Mouse (Mus musculus): ENCODE data around the gene Nit1. TPM values are rescaled to one million over a fixed set of nuclear protein-coding genes. Genes with fewer than 3 reads are reported as not detected.
"Not testable (repeated sequence)": the region's sequence is repeated elsewhere in the genome, so short reads cannot be mapped to it uniquely, and the experiment has no call there.

The Nit1 gene
- polyA plus RNA-seq, 1 experiment from 2014 or later: 43.5 TPM

DNA sequence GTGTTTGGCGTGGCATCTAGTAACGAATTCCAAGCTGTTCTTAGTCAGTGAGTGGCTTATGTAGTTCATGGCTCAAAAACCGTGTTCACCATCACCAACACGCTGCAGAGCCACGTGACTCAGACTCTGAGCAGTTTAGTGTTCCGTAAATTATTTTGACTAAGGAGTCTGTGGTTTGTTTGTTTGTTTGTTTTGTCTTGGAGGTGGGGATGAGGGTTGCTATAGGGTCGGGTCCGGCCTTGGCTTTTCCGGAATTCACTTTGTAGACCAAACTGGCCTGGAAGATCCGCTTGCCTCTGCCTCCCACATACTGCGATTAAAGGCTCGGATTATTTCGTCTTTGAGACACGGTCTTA, 627 bp upstream of the Nit1 start:
- peaks cover 22% of the 10 kb centered on the region for H3K4me1 ChIP-seq
- no peak; the same call in 1 of the 2 replicates for ATAC-seq (ENCODE audit: low FRiP score, low read depth)
- 1% methylated on average over 14 of the region's 14 CpGs for WGBS

DNA sequence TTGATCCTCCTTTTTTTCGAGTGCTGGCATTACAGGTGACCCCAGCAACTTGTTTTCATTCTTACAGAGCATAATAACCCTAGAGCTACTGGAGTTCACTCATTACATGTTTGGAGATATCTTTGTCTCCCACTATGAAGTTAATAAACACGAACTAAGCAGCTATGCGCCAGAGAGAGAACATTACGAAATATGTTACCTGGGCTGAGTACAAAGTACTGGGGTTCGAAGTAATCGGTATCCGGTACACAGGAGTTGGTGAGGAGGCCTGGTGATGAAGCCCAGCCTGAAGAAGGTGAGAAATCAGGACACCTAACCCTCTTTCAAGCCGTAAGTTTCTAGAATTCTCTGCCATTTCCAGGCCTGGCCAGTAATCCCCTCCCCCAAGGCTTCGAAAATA, 731 bp downstream of the Nit1 start:
- Histone ChIP-seq H3K4me2 (replicated peaks) (peak overlapping the region; percentile 86), H3K4me3 (peak overlapping the region; percentile 73), H3K9ac (peak overlapping the region; percentile 84), H3K27ac (no peak overlapping the region), H3K36me3 (peaks cover 46% of the 10 kb centered on the region), H3K9me3 (peaks cover 7% of the 10 kb centered on the region), H3K27me3 (no peaks in the 10 kb centered on the region), H3K4me1 (peaks cover 22% of the 10 kb centered on the region)
- ATAC-seq (ENCODE audit: low FRiP score, low read depth): no peak
- 73% methylated on average over 9 of the region's 9 CpGs for WGBS

More for the DNA sequence above, 627 bp upstream of the Nit1 start:
- H3K27me3 ChIP-seq: no peaks in the 10 kb centered on the region
- H3K4me3 ChIP-seq: peak overlapping the region; percentile 73
- peak overlapping the region; percentile 28; the same call in 1 of the 2 replicates for H3K27ac ChIP-seq
- peak overlapping the region; percentile 84 for H3K9ac ChIP-seq
- peaks cover 7% of the 10 kb centered on the region for H3K9me3 ChIP-seq
- H3K4me2 ChIP-seq (replicated peaks): peak overlapping the region; percentile 86
- peaks cover 33% of the 10 kb centered on the region for H3K36me3 ChIP-seq

DNA sequence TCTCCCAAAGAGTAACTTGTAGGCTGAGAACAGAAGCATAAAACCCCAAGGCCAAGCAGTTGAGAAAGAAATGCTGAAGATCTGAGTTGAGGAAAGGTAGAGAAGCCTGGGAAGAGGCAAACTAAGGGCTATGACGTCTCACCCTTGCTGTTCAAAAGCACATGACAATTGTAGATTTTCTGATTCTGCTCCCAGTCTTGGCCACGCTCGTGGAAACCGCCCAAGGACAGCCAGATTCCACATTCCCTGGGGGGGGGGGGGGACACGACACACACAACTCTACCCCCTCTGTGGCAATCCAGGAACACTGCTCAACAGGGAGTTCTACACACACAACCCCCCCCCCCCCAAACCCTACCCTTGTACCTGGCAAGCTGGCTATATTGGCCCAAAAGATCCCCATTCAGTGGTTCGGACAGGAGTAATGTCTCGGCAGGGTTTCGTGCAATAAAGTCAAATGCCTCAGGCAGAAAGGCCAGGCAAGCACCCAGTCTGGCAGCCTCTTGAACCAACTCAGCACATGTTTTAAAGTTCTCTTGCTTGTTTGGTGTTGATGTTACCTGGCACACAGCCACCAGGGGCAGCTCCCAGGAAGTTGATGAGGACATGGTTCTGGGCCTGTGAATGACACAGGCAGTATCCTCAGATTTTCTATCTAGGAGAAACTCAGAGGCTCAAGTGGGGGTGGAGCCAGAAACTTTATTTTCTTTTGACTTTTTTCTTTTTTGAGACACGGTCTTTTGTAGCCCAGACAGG, 1.3 kb downstream of the Nit1 start:
- 73% methylated on average over 9 of the region's 9 CpGs for WGBS
- Histone ChIP-seq H3K4me1 (peaks cover 22% of the 10 kb centered on the region), H3K27me3 (no peaks in the 10 kb centered on the region), H3K4me2 (replicated peaks) (peak overlapping the region; percentile 86), H3K9me3 (peaks cover 7% of the 10 kb centered on the region), H3K4me3 (no peak overlapping the region), H3K36me3 (peaks cover 51% of the 10 kb centered on the region), H3K9ac (no peak overlapping the region), H3K27ac (no peak overlapping the region)
- no peak for ATAC-seq (ENCODE audit: low FRiP score, low read depth)

DNA sequence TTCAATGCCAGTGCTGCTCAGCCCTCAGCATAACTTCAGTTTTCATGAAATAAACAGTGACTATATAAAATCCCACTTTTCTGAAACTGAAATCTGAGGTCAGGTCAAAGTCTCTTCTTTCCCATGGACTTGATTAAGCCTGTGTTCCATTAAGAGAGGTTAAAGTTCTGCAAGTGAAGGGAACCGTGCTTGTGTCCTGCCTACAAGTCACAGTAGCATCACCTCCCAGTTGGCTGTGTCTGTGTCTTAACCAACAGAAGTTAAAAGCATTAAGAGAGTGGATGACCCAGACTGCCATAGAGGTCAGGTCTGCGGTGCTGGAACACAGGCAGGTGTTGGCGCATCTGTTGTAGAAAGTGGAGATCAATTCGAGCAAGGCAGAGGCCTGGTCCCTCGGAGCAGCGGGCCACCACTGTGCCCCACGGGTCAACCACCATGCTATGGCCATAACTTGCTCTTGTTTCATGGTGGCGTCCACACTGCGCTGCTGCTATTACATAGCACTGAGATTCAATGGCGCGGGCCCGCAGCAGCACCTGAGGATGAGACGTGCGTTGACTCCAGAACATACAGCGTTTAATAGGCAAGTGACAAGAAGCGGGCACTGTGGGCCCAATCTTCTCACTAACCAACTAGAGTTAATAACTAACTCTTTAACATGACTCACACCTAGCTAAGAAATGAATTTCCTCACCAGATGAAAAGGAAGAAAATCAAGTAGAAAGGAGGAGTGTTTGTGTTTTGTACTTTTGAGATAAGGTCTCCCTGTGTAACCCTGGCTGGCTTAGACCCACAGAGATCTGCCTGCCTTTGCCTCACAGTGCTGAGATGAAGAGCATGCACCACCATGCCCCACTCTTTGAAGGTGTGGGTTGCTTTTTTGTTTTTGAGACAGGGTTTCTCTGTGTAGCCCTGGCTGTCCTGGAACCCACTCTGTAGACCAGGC, 2.9 kb downstream of the Nit1 start:
- Histone ChIP-seq H3K9me3 (peaks cover 7% of the 10 kb centered on the region), H3K4me1 (peaks cover 22% of the 10 kb centered on the region), H3K27me3 (no peaks in the 10 kb centered on the region), H3K9ac (no peak overlapping the region), H3K4me2 (replicated peaks) (no peak overlapping the region), H3K4me3 (no peak overlapping the region), H3K36me3 (peaks cover 60% of the 10 kb centered on the region), H3K27ac (no peak overlapping the region)
- ATAC-seq (ENCODE audit: low FRiP score, low read depth): no peak
- 94% methylated on average over 16 of the region's 16 CpGs for WGBS

DNA sequence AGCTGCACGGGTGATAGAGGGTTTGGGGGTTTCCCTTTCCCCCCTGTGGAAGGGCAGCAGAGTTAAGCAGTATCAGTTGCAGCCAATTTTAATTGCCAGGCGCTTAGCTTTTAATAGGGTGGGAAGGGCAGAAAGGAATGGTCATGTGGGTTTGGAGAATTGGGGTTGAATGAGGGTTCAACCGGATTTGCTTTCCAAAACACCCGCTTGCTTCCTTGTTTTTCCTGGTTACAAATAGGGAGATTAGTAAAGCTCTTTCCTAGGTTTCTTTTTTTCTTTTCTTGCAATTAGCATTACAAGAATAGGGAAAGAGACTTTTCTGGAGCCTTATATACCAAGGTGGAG, 15.3 kb downstream of the Nit1 start:
- Histone ChIP-seq H3K4me1 (peaks cover 45% of the 10 kb centered on the region), H3K9me3 (no peaks in the 10 kb centered on the region), H3K27me3 (no peaks in the 10 kb centered on the region), H3K9ac (peak overlapping the region; percentile 94), H3K4me2 (replicated peaks) (peak overlapping the region; percentile 77), H3K27ac (peak overlapping the region; percentile 99), H3K4me3 (peak overlapping the region; percentile 79), H3K36me3 (peaks cover 21% of the 10 kb centered on the region)
- no peak for ATAC-seq (ENCODE audit: low FRiP score, low read depth)
- 0% methylated on average over 4 of the region's 4 CpGs for WGBS

DNA sequence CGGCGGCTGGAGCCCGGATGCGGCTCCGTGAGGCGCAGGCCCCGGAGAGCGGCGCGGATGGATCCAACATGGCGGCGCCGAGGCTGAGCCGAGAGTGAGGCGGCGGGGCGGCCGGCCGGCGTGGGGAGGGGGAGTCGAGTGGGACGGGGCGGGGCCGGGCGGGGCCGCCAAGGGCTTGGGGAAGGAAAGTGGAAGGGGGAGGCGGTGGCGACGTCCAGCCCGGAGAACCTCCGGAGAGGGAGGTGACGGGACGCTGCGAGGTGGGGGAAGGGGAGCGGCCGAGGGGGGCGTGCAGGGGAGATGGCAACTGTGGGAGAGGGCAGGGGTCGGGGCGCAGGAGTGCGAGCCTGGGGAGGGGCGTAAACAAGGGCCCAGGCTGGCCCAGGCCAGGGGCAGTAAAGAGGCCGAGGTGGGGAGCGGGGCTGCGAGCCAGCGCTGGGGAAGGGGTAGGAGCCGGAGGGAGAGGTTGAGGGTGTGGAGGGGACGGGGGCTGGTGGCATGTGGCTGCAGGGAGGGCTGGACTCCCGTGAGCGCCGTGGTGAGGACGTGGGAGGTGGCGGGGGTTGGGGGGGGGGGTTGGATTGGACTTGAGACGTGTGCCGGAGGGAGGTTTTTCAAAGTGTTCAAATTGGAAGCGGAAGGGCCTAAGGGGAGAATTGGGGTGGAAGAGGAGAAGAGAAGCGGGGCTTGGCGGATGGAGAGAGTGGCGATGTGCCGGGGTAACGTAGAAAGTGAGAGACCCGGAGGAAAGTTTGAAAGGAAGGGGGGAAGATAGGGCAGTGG, 15.8 kb downstream of the Nit1 start:
- peaks cover 20% of the 10 kb centered on the region for H3K36me3 ChIP-seq
- H3K27me3 ChIP-seq: no peaks in the 10 kb centered on the region
- peak overlapping the region; percentile 77 for H3K4me2 ChIP-seq (replicated peaks)
- peak overlapping the region; percentile 99 for H3K27ac ChIP-seq
- peak; percentile 92 for ATAC-seq (ENCODE audit: low FRiP score, low read depth)
- WGBS: under 1% methylated on average over 34 of the region's 61 CpGs
- peaks cover 45% of the 10 kb centered on the region for H3K4me1 ChIP-seq
- H3K4me3 ChIP-seq: peak overlapping the region; percentile 79
- no peaks in the 10 kb centered on the region for H3K9me3 ChIP-seq
- peak overlapping the region; percentile 94 for H3K9ac ChIP-seq

DNA sequence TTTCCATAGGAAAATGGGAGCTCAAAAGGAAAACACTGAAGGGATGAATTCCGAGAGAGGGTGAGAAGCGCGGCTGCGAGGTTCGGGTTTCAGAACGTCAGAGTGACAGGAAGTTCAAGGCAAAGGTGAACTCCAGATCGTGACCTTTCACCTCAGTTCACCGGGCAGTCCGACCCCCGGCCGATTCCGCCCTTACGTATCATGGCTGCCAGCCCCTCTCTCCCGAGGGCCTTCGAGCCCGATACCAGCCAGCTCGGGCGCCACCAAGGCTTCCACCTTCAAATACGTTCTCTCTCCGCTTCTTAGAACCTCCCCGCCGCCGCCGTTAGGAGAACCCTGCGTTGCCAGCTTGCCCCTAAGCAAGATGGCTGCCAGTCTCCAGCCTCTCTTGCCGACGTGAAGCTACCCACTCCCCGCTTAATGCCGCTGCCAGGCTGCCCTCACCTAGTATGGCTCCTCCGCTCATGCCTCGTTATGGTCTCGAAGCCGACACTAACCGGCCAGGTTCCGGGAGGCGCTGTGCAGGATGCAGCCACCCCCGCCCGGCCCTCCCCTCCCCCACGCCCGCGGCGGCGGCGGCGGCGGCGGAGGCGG, 16.5 kb downstream of the Nit1 start, which contains the start of gene Dedd:
Dedd (plus strand) TSS at position 307 of the 594 bp plus-strand sequence.
- under 1% methylated on average over 48 of the region's 48 CpGs for WGBS
- Histone ChIP-seq H3K9ac (peak within 1 kb of the TSS; percentile 94), H3K36me3 (peaks cover 15% of the 10 kb centered on the region), H3K4me3 (peak within 1 kb of the TSS; percentile 79), H3K4me1 (peaks cover 45% of the 10 kb centered on the region), H3K4me2 (replicated peaks) (peak within 1 kb of the TSS; percentile 77), H3K9me3 (no peaks in the 10 kb centered on the region), H3K27ac (peak within 1 kb of the TSS; percentile 99), H3K27me3 (no peaks in the 10 kb centered on the region)
- ATAC-seq (ENCODE audit: low FRiP score, low read depth): peak; percentile 93

DNA sequence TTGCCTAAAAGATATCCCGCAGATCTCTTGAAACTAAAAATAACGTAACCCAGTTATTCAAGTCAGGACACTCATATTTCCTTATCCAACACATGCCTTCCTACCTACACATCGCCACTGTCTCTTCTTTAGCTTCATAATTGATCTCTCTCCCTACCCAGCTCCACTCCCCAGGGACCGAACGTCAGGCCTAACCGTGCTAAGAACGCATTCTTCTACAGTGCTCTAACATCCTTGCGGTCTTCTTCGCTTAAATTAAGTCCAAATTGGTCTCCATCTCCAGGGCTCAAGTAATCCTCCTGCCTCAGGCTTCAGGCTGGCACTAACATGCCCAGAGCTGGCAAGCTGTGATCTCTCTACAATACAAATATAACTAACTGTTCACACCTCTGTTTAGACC, 17.2 kb downstream of the Nit1 start:
- 30% methylated on average over 9 of the region's 9 CpGs for WGBS
- Histone ChIP-seq H3K4me1 (peaks cover 40% of the 10 kb centered on the region), H3K9ac (peak overlapping the region; percentile 94), H3K4me3 (peak overlapping the region; percentile 79), H3K27me3 (no peaks in the 10 kb centered on the region), H3K27ac (peak overlapping the region; percentile 99), H3K36me3 (peaks cover 8% of the 10 kb centered on the region), H3K4me2 (replicated peaks) (peak overlapping the region; percentile 77), H3K9me3 (no peaks in the 10 kb centered on the region)
- ATAC-seq (ENCODE audit: low FRiP score, low read depth): no peak

DNA sequence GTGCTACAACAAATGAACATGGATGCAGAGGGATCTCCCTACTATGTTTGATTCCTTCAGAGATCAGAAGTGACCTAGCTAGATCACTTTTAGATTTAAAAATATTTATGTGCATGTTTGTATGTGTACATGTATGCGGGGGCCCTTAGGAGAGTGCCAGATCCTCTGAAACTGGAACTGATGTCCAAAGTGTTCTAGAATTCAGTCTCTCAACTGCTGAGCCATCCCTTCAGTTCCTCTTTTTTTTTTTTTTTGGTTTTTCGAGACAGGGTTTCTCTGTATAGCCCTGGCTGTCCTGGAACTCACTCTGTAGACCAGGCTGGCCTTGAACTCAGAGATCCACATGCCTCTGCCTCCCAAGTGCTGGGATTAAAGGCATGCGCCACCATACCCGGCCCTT, 18.9 kb downstream of the Nit1 start:
- not testable (repeated sequence) for H3K4me3 ChIP-seq; ATAC-seq (ENCODE audit: low FRiP score, low read depth); H3K9me3 ChIP-seq; H3K27me3 ChIP-seq; H3K4me2 ChIP-seq (replicated peaks); H3K27ac ChIP-seq; H3K36me3 ChIP-seq; H3K9ac ChIP-seq
- WGBS: 88% methylated on average over 4 of the region's 4 CpGs
- H3K4me1 ChIP-seq: peaks cover 29% of the 10 kb centered on the region

DNA sequence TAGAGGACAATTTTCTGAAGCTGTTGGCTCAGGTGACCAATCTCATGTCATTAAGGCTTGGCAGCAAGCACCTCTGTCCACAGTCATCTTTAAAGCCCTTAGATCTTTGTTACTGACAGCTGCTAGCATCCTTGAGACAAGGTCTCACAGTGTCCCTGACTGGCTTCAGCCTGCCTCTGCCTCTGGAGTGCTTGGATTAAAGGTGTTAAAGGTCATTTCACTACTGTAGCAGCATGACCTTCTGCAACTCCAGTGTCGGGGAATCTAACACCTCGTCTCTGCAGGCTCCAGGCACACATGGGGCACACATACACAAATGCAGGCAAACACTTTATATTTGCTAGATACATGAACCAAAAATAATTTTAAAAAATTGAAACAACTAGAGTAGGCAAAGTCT, 19.9 kb downstream of the Nit1 start:
- H3K27ac ChIP-seq: no peak overlapping the region
- H3K4me2 ChIP-seq (replicated peaks): no peak overlapping the region
- H3K4me3 ChIP-seq: no peak overlapping the region
- H3K36me3 ChIP-seq: no peaks in the 10 kb centered on the region
- H3K27me3 ChIP-seq: no peaks in the 10 kb centered on the region
- H3K4me1 ChIP-seq: peaks cover 19% of the 10 kb centered on the region
- no peak overlapping the region for H3K9ac ChIP-seq
- 72% methylated on average over 2 of the region's 2 CpGs for WGBS
- ATAC-seq (ENCODE audit: low FRiP score, low read depth): no peak
- no peaks in the 10 kb centered on the region for H3K9me3 ChIP-seq

DNA sequence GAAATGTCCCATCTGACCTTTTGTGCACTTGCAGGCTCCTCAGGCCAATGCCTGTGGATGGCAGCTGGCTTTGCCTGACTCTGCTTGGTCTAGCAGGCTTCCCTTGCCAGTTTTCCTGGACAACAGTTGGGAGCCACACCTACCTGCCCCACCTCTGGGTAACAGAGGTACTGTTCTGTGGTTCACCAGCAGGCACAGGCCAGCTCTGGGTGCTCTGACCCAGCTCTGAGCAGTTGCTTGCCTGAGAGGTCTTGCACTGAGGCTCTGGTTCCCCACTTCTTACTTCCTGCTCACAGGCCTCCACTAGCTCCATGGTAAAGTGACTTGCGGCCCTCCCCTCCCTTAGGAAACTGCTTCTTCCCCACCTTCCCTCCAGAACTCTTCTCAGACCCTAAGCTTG, 23.4 kb downstream of the Nit1 start:
- ATAC-seq (ENCODE audit: low FRiP score, low read depth): peak; percentile 48; the same call in 1 of the 2 replicates
- Histone ChIP-seq H3K9ac (no peak overlapping the region), H3K4me2 (replicated peaks) (no peak overlapping the region), H3K27ac (no peak overlapping the region), H3K4me1 (peaks cover under 1% of the 10 kb centered on the region), H3K36me3 (no peaks in the 10 kb centered on the region), H3K4me3 (no peak overlapping the region), H3K27me3 (no peaks in the 10 kb centered on the region), H3K9me3 (no peaks in the 10 kb centered on the region)
- WGBS: 77% methylated on average over 1 of the region's 1 CpGs
